Mouse (Mus musculus): ENCODE measurements around the gene Dlg2.

Dlg2 gene

DNA sequence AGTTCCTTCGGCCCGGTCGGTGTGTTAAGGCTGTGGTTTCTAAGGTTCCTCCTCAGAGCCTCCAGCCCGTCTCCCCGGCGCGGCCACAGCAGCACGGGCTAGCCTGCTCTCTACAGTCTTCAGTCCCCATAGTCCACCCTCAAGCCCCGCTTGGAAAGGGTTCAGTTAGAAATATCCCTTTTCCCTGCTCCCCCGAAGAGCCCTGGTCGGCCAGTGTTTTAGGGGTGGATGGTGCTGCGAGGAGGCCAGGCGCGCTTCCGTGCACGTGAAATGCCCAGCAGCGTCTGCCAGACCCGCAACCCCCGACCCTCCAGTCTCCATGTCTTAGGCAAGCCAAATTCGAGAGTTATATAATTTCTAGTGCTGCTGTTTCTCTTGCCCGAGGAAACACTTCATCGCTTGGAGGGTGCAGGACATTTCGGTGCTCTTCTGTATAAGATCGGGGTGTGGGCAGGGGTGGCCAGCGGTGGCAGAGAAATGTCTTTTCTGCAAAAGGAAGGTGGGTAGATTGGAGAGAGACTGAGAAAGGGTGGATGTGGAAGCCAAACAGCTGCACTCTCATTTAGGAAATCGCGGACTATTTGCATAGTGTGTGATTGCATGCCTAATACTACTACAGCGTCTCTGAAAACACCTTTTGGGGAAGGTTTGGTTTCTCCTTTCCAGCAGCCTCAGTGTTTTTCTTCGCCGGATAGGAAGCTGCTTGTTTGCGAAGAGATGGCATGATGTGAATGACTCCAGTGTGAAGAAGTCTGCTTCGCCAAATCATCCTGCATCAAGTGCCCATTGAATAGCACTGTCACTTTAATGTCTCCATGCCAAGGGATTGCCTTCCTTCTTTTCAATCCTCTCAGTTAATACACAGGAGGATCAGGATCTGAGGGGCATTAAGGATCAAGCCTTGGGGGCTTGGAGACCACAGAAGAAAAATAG, at the start of gene Dlg2:
Dlg2 (plus strand) TSS at position 360 of the 933 bp plus-strand sequence.
- H3K27me3 ChIP-seq (ENCODE audit: control insufficient read depth, insufficient read depth, low read length, poor library complexity, severe bottlenecking) = no peaks in the 10 kb centered on the region
- peaks cover 3% of the 10 kb centered on the region; the same call in 1 of the 2 replicates for H3K36me3 ChIP-seq (ENCODE audit: control insufficient read depth, insufficient read depth, low read length, poor library complexity, severe bottlenecking)
- peak; percentile 24 for DNase-seq (ENCODE audit: low read depth, low spot score)

DNA sequence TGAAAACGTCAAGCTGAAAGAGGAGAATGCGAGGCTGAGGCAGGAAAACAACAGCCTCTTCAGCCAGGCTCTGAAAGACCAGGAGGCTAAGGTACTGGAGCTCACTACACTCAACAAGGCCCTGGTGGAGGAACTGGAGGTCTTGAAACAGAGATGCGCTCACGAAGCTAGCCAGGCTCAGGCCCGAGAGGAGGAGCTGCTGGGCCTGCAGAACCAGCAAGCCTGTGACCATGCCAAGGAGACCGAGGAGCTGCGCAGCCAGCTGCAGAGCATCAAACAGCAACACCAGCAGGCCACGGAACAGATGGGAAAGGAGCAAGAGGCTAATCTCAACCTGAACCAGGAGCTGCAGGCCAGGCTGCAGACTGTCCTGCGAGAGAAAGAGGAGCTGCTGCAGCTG, 49.5 kb upstream of the Dlg2 start:
- H3K36me3 ChIP-seq (ENCODE audit: control insufficient read depth, insufficient read depth, low read length, poor library complexity, severe bottlenecking) = no peaks in the 10 kb centered on the region

DNA sequence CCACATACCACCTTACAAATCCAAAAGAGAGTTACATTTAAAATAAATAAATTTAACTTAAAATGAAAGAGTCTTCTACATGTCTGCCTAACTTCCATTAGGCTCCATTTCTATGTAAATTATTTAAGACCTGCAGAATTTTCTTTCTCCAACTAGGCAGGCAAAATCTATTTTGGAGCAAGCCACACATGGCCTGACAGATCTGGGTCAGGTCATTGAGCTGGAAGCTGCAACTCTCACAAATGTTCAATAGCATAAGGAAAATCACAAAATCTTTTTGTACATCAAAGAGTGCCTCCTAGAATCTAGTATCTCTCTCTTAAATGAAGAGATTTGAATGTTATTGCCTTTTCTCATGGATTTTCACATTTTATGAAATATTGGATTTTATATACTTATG, 44.3 kb upstream of the Dlg2 start:
- Histone ChIP-seq H3K36me3 (ENCODE audit: control insufficient read depth, insufficient read depth, low read length, poor library complexity, severe bottlenecking) (no peaks in the 10 kb centered on the region), H3K27me3 (ENCODE audit: control insufficient read depth, insufficient read depth, low read length, poor library complexity, severe bottlenecking) (no peaks in the 10 kb centered on the region)
- no peak for DNase-seq (ENCODE audit: low read depth, low spot score)

More for the DNA sequence above, 49.5 kb upstream of the Dlg2 start:
- no peak for DNase-seq (ENCODE audit: low read depth, low spot score)
- H3K27me3 ChIP-seq (ENCODE audit: control insufficient read depth, insufficient read depth, low read length, poor library complexity, severe bottlenecking) = no peaks in the 10 kb centered on the region

DNA sequence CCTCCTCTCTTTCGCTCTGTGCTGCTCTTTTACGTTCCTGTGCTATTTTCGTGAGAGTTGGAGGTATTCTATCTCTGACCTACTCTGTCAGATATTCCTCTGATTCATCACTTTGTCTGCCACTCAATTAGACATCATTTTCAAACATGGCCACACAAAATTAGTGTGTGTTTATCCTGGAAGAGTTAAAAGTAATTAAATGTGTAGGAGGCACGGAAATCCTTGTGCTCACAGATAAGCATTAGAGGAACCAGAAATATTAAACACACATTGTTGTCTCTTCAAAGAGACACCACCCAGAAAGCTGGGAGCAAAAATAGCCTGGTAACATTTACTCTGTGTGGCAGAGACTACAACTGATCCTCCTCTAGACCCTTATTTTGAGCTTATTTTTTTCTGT, 36.4 kb upstream of the Dlg2 start:
- Histone ChIP-seq H3K36me3 (ENCODE audit: control insufficient read depth, insufficient read depth, low read length, poor library complexity, severe bottlenecking) (peaks cover 1% of the 10 kb centered on the region; the same call in 1 of the 2 replicates), H3K27me3 (ENCODE audit: control insufficient read depth, insufficient read depth, low read length, poor library complexity, severe bottlenecking) (no peaks in the 10 kb centered on the region)
- DNase-seq (ENCODE audit: low read depth, low spot score) = no peak

DNA sequence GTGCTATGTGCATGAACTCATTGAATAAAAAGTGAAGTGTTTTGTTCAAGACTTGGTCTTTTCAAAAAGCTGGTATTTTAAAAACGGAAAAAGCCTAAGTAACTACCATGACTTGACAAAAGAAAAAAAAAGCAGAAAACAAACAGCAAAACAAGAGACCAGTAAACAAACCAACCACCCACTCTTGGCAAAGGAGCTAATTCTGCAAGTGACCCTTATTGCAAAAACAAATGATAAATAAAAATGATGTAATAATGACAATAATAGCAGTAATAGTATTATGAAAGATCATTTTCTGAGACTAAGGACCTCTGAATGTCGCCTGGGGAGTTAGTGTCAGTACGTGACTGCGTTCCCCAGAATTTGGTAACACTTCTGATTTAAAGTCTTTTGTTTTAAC, 34.4 kb upstream of the Dlg2 start:
- peak; percentile 12 for DNase-seq (ENCODE audit: low read depth, low spot score)
- H3K27me3 ChIP-seq (ENCODE audit: control insufficient read depth, insufficient read depth, low read length, poor library complexity, severe bottlenecking) = no peaks in the 10 kb centered on the region
- H3K36me3 ChIP-seq (ENCODE audit: control insufficient read depth, insufficient read depth, low read length, poor library complexity, severe bottlenecking) = peaks cover 1% of the 10 kb centered on the region; the same call in 1 of the 2 replicates

DNA sequence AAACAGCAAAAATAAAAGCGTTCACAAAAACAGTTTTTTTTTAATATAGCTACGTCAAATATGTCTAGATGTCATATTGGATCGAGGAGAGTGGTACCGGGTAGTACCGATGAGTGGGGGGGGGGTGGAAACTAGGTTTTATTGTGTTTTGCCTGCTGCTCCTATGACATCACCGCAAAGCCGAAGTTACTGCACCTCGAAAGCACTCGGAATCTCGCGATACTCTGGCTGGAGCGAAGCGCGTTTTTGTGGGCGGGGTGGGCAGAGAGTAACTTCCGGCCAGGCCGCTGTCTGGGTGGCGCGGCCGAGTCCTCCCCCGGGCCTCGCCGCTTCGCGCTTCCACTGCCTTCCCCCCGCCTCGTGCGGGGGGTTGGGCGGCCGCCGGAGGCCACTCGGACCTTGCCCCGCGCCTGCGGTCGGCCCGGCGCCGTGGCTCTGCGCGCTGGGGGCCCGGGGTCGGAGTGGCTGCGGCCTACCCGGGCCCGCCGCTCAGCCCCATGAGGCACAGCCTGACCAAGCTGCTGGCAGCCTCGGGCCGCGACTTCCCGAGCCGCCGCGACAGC, 33.9 kb upstream of the Dlg2 start, which contains the start of gene Crebzf:
Crebzf (plus strand) TSS at position 212 of the 563 bp plus-strand sequence.
- H3K27me3 ChIP-seq (ENCODE audit: control insufficient read depth, insufficient read depth, low read length, poor library complexity, severe bottlenecking) = no peaks in the 10 kb centered on the region
- peaks cover 1% of the 10 kb centered on the region; the same call in 1 of the 2 replicates for H3K36me3 ChIP-seq (ENCODE audit: control insufficient read depth, insufficient read depth, low read length, poor library complexity, severe bottlenecking)
- peak; percentile 98 for DNase-seq (ENCODE audit: low read depth, low spot score)

DNA sequence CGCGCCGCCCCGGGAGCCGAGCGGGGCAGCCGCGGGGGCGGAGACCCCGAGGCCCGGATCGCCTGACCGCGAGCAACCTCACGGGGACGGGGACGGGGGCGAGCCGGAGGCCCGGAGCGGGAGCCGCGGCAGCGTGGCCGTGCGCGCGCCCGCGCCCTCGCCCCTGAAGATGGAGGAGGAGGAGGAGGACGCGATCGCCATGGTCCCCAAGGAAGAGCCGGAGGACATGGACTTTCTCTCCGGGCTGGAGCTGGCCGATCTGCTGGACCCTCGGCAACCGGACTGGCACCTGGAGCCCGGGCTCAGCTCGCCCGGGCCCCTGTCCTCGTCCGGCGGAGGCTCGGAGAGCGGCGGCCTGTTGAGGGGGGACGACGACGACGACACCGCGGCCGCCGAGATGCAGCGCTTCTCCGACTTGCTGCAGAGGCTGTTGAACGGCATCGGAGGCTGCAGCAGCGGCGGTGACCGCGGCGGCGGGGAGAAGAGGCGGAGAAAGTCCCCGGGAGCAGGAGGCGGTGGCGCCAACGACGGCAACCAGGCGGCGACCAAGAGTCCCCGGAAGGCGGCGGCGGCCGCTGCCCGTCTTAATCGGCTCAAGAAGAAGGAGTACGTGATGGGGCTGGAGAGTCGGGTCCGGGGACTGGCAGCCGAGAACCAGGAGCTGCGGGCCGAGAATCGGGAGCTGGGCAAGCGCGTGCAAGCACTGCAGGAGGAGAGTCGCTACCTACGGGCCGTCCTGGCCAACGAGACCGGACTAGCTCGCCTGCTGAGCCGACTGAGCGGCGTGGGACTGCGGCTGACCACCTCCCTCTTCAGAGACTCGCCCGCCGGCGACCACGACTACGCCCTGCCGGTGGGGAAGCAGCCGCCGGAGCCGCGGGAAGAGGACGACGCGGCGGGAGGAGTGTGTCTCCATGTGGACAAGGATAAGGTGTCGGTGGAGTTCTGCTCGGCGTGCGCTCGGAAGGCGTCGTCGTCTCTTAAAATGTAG, 33.1 kb upstream of the Dlg2 start:
- peak; percentile 79 for DNase-seq (ENCODE audit: low read depth, low spot score)
- Histone ChIP-seq H3K36me3 (ENCODE audit: control insufficient read depth, insufficient read depth, low read length, poor library complexity, severe bottlenecking) (peaks cover 1% of the 10 kb centered on the region; the same call in 1 of the 2 replicates), H3K27me3 (ENCODE audit: control insufficient read depth, insufficient read depth, low read length, poor library complexity, severe bottlenecking) (no peaks in the 10 kb centered on the region)

DNA sequence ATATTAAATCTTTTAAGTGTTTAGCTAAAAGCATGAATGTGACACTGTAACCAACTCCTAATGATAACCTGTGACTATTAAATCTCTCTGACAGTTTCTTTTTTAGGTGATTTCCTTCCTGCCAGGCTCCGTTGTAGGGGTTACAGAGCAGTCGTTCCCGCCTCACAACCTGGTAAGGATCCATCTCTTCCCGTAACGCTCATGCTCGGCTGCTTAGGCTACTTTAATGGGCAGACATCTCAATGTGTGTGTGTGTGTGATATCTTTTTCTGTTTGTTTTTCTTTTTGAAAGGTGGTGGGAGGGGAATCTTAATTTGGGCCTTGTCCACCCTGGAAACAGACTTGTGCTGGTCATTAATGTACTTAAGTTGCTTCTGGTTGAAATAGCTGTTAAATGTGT, 32.3 kb upstream of the Dlg2 start:
- peak; percentile 11 for DNase-seq (ENCODE audit: low read depth, low spot score)
- H3K27me3 ChIP-seq (ENCODE audit: control insufficient read depth, insufficient read depth, low read length, poor library complexity, severe bottlenecking) = no peaks in the 10 kb centered on the region
- peaks cover 1% of the 10 kb centered on the region; the same call in 1 of the 2 replicates for H3K36me3 ChIP-seq (ENCODE audit: control insufficient read depth, insufficient read depth, low read length, poor library complexity, severe bottlenecking)

DNA sequence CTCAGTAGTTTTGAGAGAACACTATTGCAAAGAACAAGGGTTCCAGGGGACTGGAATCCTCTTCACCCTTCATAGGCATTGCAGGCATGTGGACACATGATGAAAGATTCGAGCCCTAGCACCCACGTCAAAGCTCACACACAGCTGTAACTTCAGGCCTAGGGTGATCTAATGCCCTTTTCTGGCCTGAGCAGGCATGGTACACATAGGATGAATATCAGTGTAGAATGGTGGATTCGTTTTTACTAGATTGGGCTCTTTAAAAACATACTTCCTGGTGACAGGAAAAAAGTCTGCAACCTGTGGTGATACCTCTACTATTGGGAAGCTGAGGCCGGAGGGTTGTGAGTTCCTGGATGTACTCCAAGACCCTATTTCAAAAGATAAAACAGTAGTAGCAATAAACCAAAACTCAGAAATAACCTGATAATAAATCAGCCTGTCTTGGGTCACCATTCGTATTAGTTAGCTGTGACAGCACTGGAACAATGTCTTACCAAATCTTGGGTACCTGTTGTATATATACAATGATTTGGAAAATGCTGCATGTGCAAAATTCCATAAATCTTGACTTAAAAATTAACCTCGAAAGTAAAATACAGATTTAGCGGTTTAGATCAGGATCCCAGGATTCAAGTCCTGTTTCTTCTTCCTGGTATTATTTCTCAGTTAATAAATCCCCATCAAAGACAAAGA, 20.2 kb upstream of the Dlg2 start:
- Histone ChIP-seq H3K27me3 (ENCODE audit: control insufficient read depth, insufficient read depth, low read length, poor library complexity, severe bottlenecking) (no peaks in the 10 kb centered on the region), H3K36me3 (ENCODE audit: control insufficient read depth, insufficient read depth, low read length, poor library complexity, severe bottlenecking) (peaks cover 1% of the 10 kb centered on the region; the same call in 1 of the 2 replicates)
- DNase-seq (ENCODE audit: low read depth, low spot score) = no peak

DNA sequence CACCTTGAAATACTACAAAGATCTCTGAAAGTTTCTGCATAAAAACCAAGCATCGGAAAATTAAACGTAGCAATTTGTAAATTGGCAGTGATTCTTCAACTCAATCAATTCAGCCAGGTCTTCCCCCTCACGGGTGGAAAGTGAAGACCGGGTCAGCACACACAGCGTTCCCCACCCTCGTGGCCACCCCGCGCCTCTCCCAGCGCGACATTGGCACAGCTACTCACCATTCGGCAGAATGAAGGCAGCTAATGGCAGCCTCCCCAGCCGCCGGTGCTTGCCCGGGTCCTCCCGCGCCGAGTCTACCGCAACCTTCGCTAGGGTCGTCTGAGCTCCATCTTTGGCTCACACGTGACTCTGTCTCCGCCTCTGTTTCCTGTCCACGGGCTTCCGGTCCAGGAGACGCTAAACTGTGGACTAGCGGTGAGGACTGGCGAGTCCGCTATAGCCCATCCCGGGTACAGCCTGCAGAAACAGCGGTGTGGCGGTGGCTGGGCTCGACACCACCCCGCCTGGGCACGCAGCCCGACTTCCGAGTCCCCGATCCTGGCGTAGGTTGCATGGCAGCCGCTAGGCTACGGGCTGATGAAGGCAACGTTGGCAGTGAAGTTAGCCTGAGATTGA, 19.5 kb upstream of the Dlg2 start, which contains the start of gene Tmem126a:
Tmem126a (minus strand) TSS at position 385 of the 624 bp plus-strand sequence.
- 0 out of 2 replicates have a peak, but pooled peaks cover 1% of the 10 kb centered on the region for H3K36me3 ChIP-seq (ENCODE audit: control insufficient read depth, insufficient read depth, low read length, poor library complexity, severe bottlenecking)
- peak; percentile 85 for DNase-seq (ENCODE audit: low read depth, low spot score)
- H3K27me3 ChIP-seq (ENCODE audit: control insufficient read depth, insufficient read depth, low read length, poor library complexity, severe bottlenecking) = no peaks in the 10 kb centered on the region

DNA sequence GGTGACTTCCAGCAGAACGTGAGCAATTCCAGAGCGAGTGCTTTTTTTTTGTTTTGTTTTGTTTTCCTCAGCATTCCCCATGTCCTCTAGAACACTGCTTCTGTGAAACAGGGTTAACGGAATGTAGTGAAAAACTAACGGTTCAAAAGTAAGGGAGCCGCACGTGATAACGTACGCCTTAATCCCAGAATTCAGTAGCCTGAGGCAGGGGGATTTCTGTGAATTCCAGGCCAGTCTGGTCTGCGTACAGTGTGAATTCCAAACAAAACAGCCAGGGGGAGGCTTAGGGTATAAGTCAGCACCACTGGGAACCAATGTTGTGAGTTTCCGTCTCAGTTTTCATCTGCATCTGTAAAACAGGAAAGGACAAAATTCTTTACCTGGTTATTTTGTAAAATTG, 19.0 kb upstream of the Dlg2 start:
- Histone ChIP-seq H3K27me3 (ENCODE audit: control insufficient read depth, insufficient read depth, low read length, poor library complexity, severe bottlenecking) (no peaks in the 10 kb centered on the region), H3K36me3 (ENCODE audit: control insufficient read depth, insufficient read depth, low read length, poor library complexity, severe bottlenecking) (0 out of 2 replicates have a peak, but pooled peaks cover 1% of the 10 kb centered on the region)
- DNase-seq (ENCODE audit: low read depth, low spot score) = peak; percentile 15

DNA sequence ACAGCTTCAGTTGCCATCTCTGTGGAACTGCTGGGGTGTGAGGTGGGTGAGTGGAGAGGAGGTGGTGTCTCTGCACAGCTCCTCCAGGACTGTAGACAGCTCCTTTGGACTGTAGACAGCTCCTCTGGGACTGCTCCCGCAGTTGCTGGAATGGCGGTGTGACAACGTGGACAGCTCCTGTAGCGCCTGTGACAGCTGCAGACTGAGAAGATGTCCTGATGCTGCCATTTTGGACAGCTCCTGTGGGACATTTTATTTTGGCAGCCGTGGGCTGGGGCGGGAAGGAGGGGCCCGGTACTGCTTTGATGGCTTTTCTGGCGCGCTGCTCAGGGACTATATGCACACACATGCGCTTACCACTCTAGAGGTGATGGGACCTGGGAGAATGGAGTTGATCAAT, 16.1 kb upstream of the Dlg2 start:
- no peak for DNase-seq (ENCODE audit: low read depth, low spot score)
- H3K27me3 ChIP-seq (ENCODE audit: control insufficient read depth, insufficient read depth, low read length, poor library complexity, severe bottlenecking) = no peaks in the 10 kb centered on the region
- no peaks in the 10 kb centered on the region for H3K36me3 ChIP-seq (ENCODE audit: control insufficient read depth, insufficient read depth, low read length, poor library complexity, severe bottlenecking)

DNA sequence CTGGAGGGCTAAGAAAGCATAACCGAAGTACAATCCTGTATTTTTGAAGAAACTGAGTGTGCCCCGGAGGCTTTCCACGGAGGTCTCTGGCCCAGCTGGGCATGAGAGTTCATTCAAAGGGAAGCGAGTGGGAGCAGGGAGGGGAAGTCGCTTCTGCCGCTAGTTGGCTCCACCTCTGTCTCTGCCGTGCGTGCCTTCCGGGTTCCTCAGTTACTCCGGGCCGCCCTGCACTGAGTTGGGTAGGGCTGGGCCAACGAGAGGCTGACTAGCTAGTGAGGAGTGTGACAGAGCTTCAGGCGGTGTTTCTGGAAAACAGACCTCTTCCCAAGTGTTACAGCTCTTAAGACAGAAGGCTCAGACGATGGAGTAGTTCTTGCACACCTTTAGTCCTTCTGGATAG, 15.5 kb upstream of the Dlg2 start:
- Histone ChIP-seq H3K27me3 (ENCODE audit: control insufficient read depth, insufficient read depth, low read length, poor library complexity, severe bottlenecking) (no peaks in the 10 kb centered on the region), H3K36me3 (ENCODE audit: control insufficient read depth, insufficient read depth, low read length, poor library complexity, severe bottlenecking) (no peaks in the 10 kb centered on the region)
- peak; percentile 57 for DNase-seq (ENCODE audit: low read depth, low spot score)
